Mouse (Mus musculus): ENCODE data around the gene Wdr83os. TPM values are rescaled to one million over a fixed set of nuclear protein-coding genes. Genes with fewer than 3 reads are reported as not detected.

The Wdr83os gene
- polyA plus RNA-seq, 1 experiment from 2014 or later = 117 TPM

- ATAC-seq (ENCODE audit: insufficient read depth, low FRiP score, low TSS enrichment) (no peak), DNase-seq (ENCODE audit: low spot score) (no peak)
- Histone ChIP-seq H3K4me2 (ENCODE audit: low read depth) (no peak within 1 kb of the TSS), H3K36me3 (ENCODE audit: control insufficient read depth, insufficient read depth, low read length) (peaks cover 4% of the 10 kb centered on the region), H3K4me1 (ENCODE audit: control insufficient read depth, insufficient read depth, low read length) (peaks cover 5% of the 10 kb centered on the region; the same call in 1 of the 2 replicates), H3K9me3 (ENCODE audit: control insufficient read depth, low read length) (no peaks in the 10 kb centered on the region), H3K4me3 (ENCODE audit: low read depth, low read length) (no peak within 1 kb of the TSS), H3K9ac (ENCODE audit: low read length) (no peak within 1 kb of the TSS), H3K27me3 (ENCODE audit: control insufficient read depth, insufficient read depth, low read length) (no peaks in the 10 kb centered on the region), H3K27ac (ENCODE audit: low read depth, low read length) (no peak within 1 kb of the TSS)
These were observed 12.6 kb upstream of the Wdr83os start, which contains the start of gene Gm5741 for GRCm38 (mm10) chr8:85067982-85068381. TSS of gene Gm5741 (minus strand) at chr8:85067982.

- 82% methylated on average over 5 of the region's 5 CpGs for WGBS
- Histone ChIP-seq H3K4me3 (ENCODE audit: low read depth, low read length) (peak overlapping the region; percentile 91; the same call in 1 of the 2 replicates), H3K9ac (ENCODE audit: low read length) (peak overlapping the region; percentile 26; the same call in 1 of the 2 replicates), H3K4me2 (ENCODE audit: low read depth) (peak overlapping the region; percentile 66), H3K27me3 (ENCODE audit: control insufficient read depth, insufficient read depth, low read length) (no peaks in the 10 kb centered on the region), H3K36me3 (ENCODE audit: control insufficient read depth, insufficient read depth, low read length) (peaks cover 15% of the 10 kb centered on the region), H3K9me3 (ENCODE audit: control insufficient read depth, low read length) (no peaks in the 10 kb centered on the region), H3K27ac (ENCODE audit: low read depth, low read length) (peak overlapping the region; percentile 88; the same call in 1 of the 2 replicates), H3K4me1 (ENCODE audit: control insufficient read depth, insufficient read depth, low read length) (peaks cover 5% of the 10 kb centered on the region; the same call in 1 of the 2 replicates)
- no peak for ATAC-seq (ENCODE audit: insufficient read depth, low FRiP score, low TSS enrichment)
- DNase-seq (ENCODE audit: low spot score) = no peak
These were observed 9.5 kb upstream of the Wdr83os start for GRCm38 (mm10) chr8:85071041-85071440.

- Histone ChIP-seq H3K27me3 (ENCODE audit: control insufficient read depth, insufficient read depth, low read length) (no peaks in the 10 kb centered on the region), H3K4me1 (ENCODE audit: control insufficient read depth, insufficient read depth, low read length) (peaks cover 5% of the 10 kb centered on the region; the same call in 1 of the 2 replicates), H3K36me3 (ENCODE audit: control insufficient read depth, insufficient read depth, low read length) (peaks cover 13% of the 10 kb centered on the region), H3K4me2 (ENCODE audit: low read depth) (peak within 1 kb of the TSS; percentile 66), H3K9me3 (ENCODE audit: control insufficient read depth, low read length) (no peaks in the 10 kb centered on the region), H3K9ac (ENCODE audit: low read length) (peak within 1 kb of the TSS; percentile 84), H3K27ac (ENCODE audit: low read depth, low read length) (peak within 1 kb of the TSS; percentile 88), H3K4me3 (ENCODE audit: low read depth, low read length) (peak within 1 kb of the TSS; percentile 91)
- DNase-seq (ENCODE audit: low spot score) = peak; percentile 92
- ATAC-seq (ENCODE audit: insufficient read depth, low FRiP score, low TSS enrichment) = peak; percentile 85
- WGBS = 0% methylated on average over 66 of the region's 68 CpGs
These were observed 8.8 kb upstream of the Wdr83os start, which contains the start of gene Dhps for GRCm38 (mm10) chr8:85071514-85072281. TSS of gene Dhps (plus strand) at chr8:85071757.

DNA sequence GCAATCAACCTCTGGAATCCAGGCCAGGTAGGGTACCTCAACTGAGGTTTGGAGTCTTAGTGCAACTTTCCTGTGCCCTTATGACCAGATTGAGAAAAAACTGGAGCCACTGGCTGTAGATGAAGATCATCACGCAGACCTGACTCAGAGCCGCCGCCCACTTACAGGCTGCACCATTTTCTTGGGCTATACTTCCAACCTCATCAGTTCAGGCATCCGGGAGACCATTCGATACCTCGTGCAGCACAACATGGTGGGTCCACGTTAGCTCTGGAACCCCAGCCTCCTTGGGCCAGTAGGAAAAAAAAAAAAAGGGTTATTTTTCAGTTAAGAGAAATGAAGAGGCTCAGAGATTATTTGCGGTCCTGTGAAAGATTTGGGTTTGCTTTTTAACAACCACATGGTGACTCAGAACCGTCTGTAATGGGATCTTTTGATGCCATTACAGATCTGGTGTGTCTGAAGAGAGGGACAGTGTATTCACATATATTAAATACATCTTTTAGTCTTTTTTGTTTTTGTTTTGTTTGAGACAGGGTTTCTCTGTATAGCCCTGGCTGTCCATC, 8.1 kb upstream of the Wdr83os start:
- DNase-seq (ENCODE audit: low spot score) = no peak
- no peak for ATAC-seq (ENCODE audit: insufficient read depth, low FRiP score, low TSS enrichment)
- Histone ChIP-seq H3K27me3 (ENCODE audit: control insufficient read depth, insufficient read depth, low read length) (no peaks in the 10 kb centered on the region), H3K4me2 (ENCODE audit: low read depth) (peak overlapping the region; percentile 66), H3K27ac (ENCODE audit: low read depth, low read length) (no peak overlapping the region; the same call in 1 of the 2 replicates), H3K9me3 (ENCODE audit: control insufficient read depth, low read length) (no peaks in the 10 kb centered on the region), H3K9ac (ENCODE audit: low read length) (peak overlapping the region; percentile 84), H3K36me3 (ENCODE audit: control insufficient read depth, insufficient read depth, low read length) (peaks cover 13% of the 10 kb centered on the region), H3K4me3 (ENCODE audit: low read depth, low read length) (peak overlapping the region; percentile 91), H3K4me1 (ENCODE audit: control insufficient read depth, insufficient read depth, low read length) (peaks cover 5% of the 10 kb centered on the region; the same call in 1 of the 2 replicates)
- 42% methylated on average over 9 of the region's 9 CpGs for WGBS

DNA sequence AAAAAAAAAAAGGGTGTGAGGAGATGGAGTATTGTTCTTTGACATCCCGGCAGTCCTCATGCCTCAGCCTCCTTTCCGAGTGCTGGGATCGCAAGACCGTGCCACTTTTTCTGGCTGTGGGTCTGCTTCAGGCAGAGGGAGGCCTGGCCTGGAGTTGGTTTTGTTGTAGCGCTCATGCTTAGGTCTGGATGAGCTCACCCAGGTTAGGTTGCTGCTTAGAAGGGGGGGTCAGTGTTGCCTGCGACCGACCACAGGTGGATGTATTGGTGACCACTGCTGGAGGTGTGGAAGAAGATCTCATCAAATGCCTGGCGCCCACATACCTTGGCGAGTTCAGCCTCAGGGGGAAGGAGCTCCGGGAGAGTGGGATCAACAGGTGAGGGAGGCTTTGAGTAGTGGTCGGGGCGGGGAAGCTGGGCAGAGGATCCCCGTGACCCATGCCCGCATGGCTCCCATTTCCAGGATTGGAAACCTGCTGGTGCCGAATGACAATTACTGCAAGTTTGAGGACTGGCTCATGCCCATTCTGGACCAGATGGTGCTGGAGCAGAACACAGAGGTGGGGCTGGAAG, 7.4 kb upstream of the Wdr83os start:
- WGBS = 95% methylated on average over 15 of the region's 15 CpGs
- Histone ChIP-seq H3K36me3 (ENCODE audit: control insufficient read depth, insufficient read depth, low read length) (peaks cover 13% of the 10 kb centered on the region), H3K9me3 (ENCODE audit: control insufficient read depth, low read length) (no peaks in the 10 kb centered on the region), H3K4me2 (ENCODE audit: low read depth) (no peak overlapping the region), H3K27me3 (ENCODE audit: control insufficient read depth, insufficient read depth, low read length) (no peaks in the 10 kb centered on the region), H3K9ac (ENCODE audit: low read length) (no peak overlapping the region), H3K27ac (ENCODE audit: low read depth, low read length) (no peak overlapping the region), H3K4me3 (ENCODE audit: low read depth, low read length) (no peak overlapping the region), H3K4me1 (ENCODE audit: control insufficient read depth, insufficient read depth, low read length) (peaks cover 5% of the 10 kb centered on the region; the same call in 1 of the 2 replicates)
- ATAC-seq (ENCODE audit: insufficient read depth, low FRiP score, low TSS enrichment) = no peak
- no peak for DNase-seq (ENCODE audit: low spot score)

GRCm38 (mm10) chr8:85074167-85074566, 6.4 kb upstream of the Wdr83os start:
- Histone ChIP-seq H3K9ac (ENCODE audit: low read length) (no peak overlapping the region), H3K4me2 (ENCODE audit: low read depth) (no peak overlapping the region), H3K36me3 (ENCODE audit: control insufficient read depth, insufficient read depth, low read length) (peaks cover 13% of the 10 kb centered on the region), H3K4me3 (ENCODE audit: low read depth, low read length) (no peak overlapping the region), H3K4me1 (ENCODE audit: control insufficient read depth, insufficient read depth, low read length) (peaks cover 5% of the 10 kb centered on the region; the same call in 1 of the 2 replicates), H3K9me3 (ENCODE audit: control insufficient read depth, low read length) (no peaks in the 10 kb centered on the region), H3K27ac (ENCODE audit: low read depth, low read length) (no peak overlapping the region), H3K27me3 (ENCODE audit: control insufficient read depth, insufficient read depth, low read length) (no peaks in the 10 kb centered on the region)
- ATAC-seq (ENCODE audit: insufficient read depth, low FRiP score, low TSS enrichment) (no peak), DNase-seq (ENCODE audit: low spot score) (no peak)
- WGBS = 88% methylated on average over 10 of the region's 10 CpGs

GRCm38 (mm10) chr8:85074617-85075016, 5.9 kb upstream of the Wdr83os start:
- DNase-seq (ENCODE audit: low spot score) (no peak), ATAC-seq (ENCODE audit: insufficient read depth, low FRiP score, low TSS enrichment) (no peak)
- Histone ChIP-seq H3K9ac (ENCODE audit: low read length) (no peak overlapping the region), H3K4me3 (ENCODE audit: low read depth, low read length) (no peak overlapping the region), H3K36me3 (ENCODE audit: control insufficient read depth, insufficient read depth, low read length) (peaks cover 13% of the 10 kb centered on the region), H3K27ac (ENCODE audit: low read depth, low read length) (no peak overlapping the region), H3K4me1 (ENCODE audit: control insufficient read depth, insufficient read depth, low read length) (peaks cover 6% of the 10 kb centered on the region; the same call in 1 of the 2 replicates), H3K9me3 (ENCODE audit: control insufficient read depth, low read length) (no peaks in the 10 kb centered on the region), H3K4me2 (ENCODE audit: low read depth) (no peak overlapping the region), H3K27me3 (ENCODE audit: control insufficient read depth, insufficient read depth, low read length) (no peaks in the 10 kb centered on the region)
- 90% methylated on average over 10 of the region's 10 CpGs for WGBS

DNA sequence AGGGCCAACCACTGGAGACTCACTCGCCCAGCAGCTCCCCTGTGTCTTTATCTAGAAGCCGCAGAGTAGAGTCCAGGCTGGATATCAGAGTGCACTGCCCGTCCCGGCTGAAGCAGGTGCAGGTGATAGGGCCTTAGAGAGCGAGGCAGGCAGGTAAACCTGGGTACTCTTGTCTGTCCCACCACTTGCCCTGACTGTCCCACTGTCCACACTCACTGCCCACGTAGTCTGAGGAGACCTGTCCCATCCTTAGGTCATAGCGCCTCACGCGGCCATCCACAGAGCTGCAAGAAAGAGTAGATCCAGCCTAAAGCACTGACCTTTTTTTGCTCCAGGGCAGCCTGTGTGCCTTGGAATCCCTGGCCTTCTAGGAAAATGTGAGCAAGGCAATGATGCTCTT, 4.5 kb upstream of the Wdr83os start:
- Histone ChIP-seq H3K4me3 (ENCODE audit: low read depth, low read length) (no peak overlapping the region), H3K36me3 (ENCODE audit: control insufficient read depth, insufficient read depth, low read length) (peaks cover 13% of the 10 kb centered on the region), H3K27me3 (ENCODE audit: control insufficient read depth, insufficient read depth, low read length) (no peaks in the 10 kb centered on the region), H3K4me1 (ENCODE audit: control insufficient read depth, insufficient read depth, low read length) (peaks cover 9% of the 10 kb centered on the region; the same call in 1 of the 2 replicates), H3K9ac (ENCODE audit: low read length) (no peak overlapping the region), H3K9me3 (ENCODE audit: control insufficient read depth, low read length) (no peaks in the 10 kb centered on the region), H3K27ac (ENCODE audit: low read depth, low read length) (no peak overlapping the region), H3K4me2 (ENCODE audit: low read depth) (no peak overlapping the region)
- 73% methylated on average over 9 of the region's 9 CpGs for WGBS
- DNase-seq (ENCODE audit: low spot score) = peak; percentile 47
- no peak for ATAC-seq (ENCODE audit: insufficient read depth, low FRiP score, low TSS enrichment)

Measured in neural tube, embryonic 11.5 days (tissue).